Mouse (Mus musculus) olfactory bulb, adult 2 months (tissue): ENCODE measurements around the gene Sptlc2. TPM values are rescaled to one million over a fixed set of nuclear protein-coding genes. Genes with fewer than 3 reads are reported as not detected.

Experiments used
- H3K27ac ChIP-seq: fragments of 200-500 bp; 2 replicates; pipeline ENCODE4 v1.5.1; 2012; ENCODE audit warnings: low read depth, low read length; ENCODE audit not compliant: insufficient read depth
- H3K4me1 ChIP-seq: fragments of 200-500 bp; 2 replicates; pipeline ENCODE4 v1.6.1; 2012; ENCODE audit warnings: low read length; ENCODE audit not compliant: control insufficient read depth, insufficient read depth
- H3K4me3 ChIP-seq: fragments of 200-500 bp; 2 replicates; pipeline ENCODE4 v1.5.1; 2012; ENCODE audit warnings: mild to moderate bottlenecking, low read depth, low read length, moderate library complexity; ENCODE audit not compliant: insufficient read depth
- CTCF ChIP-seq: fragments of 200-500 bp; IDR thresholded peaks from 2 replicates; pipeline ENCODE4 v1.5.1; 2012; ENCODE audit warnings: low read depth, mild to moderate bottlenecking, low read length, moderate library complexity; ENCODE audit not compliant: insufficient read depth
- POLR2A ChIP-seq: fragments of 200-500 bp; IDR thresholded peaks from 2 replicates; pipeline ENCODE4 v1.6.1; 2012; ENCODE audit warnings: mild to moderate bottlenecking, low read depth, low read length, moderate library complexity; ENCODE audit not compliant: insufficient read depth
- WGBS: fragments of 180-500 bp; shearing (Covaris S2); methylation state at CpG from one replicate; pipeline ENCODE4 v1.1.7; 2018; 5-methylcytosine and 5-hydroxymethylcytosine counted together
- polyA plus RNA-seq: library from polyadenylated mRNA; stranded (reverse); fragments of >200 nt; gene quantifications from 2 replicates; pipeline ENCODE4 v1.2.4, GENCODE M21; 2012; ENCODE audit warnings: low replicate concordance; ENCODE audit not compliant: missing spikeins, insufficient read depth, insufficient read length

Gene Sptlc2
- polyA plus RNA-seq, 1 experiment, result not detected

GRCm38 (mm10) chr12:87416690-87417089 is 28.5 kb upstream of the Sptlc2 start:
- Histone ChIP-seq H3K27ac (no peak overlapping the region), H3K4me1 (peaks cover 6% of the 10 kb centered on the region; the same call in 1 of the 2 replicates), H3K4me3 (no peak overlapping the region)
- TF ChIP-seq CTCF (no peak), POLR2A (no peak)
- WGBS, result 41% methylated on average over 7 of the region's 7 CpGs

- no peak overlapping the region for H3K27ac ChIP-seq
- TF ChIP-seq CTCF, result no peak
- no peak for TF ChIP-seq POLR2A
- H3K4me3 ChIP-seq, result no peak overlapping the region
- 69% methylated on average over 4 of the region's 4 CpGs for WGBS
- H3K4me1 ChIP-seq, result peaks cover 6% of the 10 kb centered on the region; the same call in 1 of the 2 replicates
Observed at GRCm38 (mm10) chr12:87415358-87415757, 27.2 kb upstream of the Sptlc2 start.

- Histone ChIP-seq H3K27ac (no peak overlapping the region), H3K4me1 (no peaks in the 10 kb centered on the region), H3K4me3 (no peak overlapping the region)
- TF ChIP-seq CTCF, result peak; percentile 79; the same call in 1 of the 2 replicates
- TF ChIP-seq POLR2A, result no peak
- 18% methylated on average over 4 of the region's 4 CpGs for WGBS
Observed at GRCm38 (mm10) chr12:87413179-87413790, 25.1 kb upstream of the Sptlc2 start.

- WGBS, result 38% methylated on average over 7 of the region's 7 CpGs
- H3K4me3 ChIP-seq, result no peak overlapping the region
- no peak for TF ChIP-seq POLR2A
- no peak for TF ChIP-seq CTCF
- H3K4me1 ChIP-seq, result peaks cover 5% of the 10 kb centered on the region
- no peak overlapping the region for H3K27ac ChIP-seq
Observed at GRCm38 (mm10) chr12:87410999-87411398, 22.8 kb upstream of the Sptlc2 start.

GRCm38 (mm10) chr12:87409123-87409522 is 21.0 kb upstream of the Sptlc2 start:
- Histone ChIP-seq H3K4me3 (no peak overlapping the region), H3K27ac (no peak overlapping the region), H3K4me1 (peaks cover 5% of the 10 kb centered on the region)
- 89% methylated on average over 4 of the region's 4 CpGs for WGBS
- TF ChIP-seq CTCF, result no peak
- no peak for TF ChIP-seq POLR2A

- 39% methylated on average over 21 of the region's 21 CpGs for WGBS
- Histone ChIP-seq H3K4me1 (peaks cover 5% of the 10 kb centered on the region), H3K27ac (no peak overlapping the region), H3K4me3 (no peak overlapping the region)
- TF ChIP-seq POLR2A (no peak), CTCF (no peak)
Observed at GRCm38 (mm10) chr12:87407869-87408605, 19.9 kb upstream of the Sptlc2 start.

GRCm38 (mm10) chr12:87405721-87406120 is 17.6 kb upstream of the Sptlc2 start:
- TF ChIP-seq POLR2A (no peak), CTCF (no peak)
- WGBS, result 76% methylated on average over 3 of the region's 3 CpGs
- no peak overlapping the region for H3K4me3 ChIP-seq
- H3K27ac ChIP-seq, result no peak overlapping the region
- peaks cover 5% of the 10 kb centered on the region for H3K4me1 ChIP-seq

GRCm38 (mm10) chr12:87405165-87405564 is 17.0 kb upstream of the Sptlc2 start:
- Histone ChIP-seq H3K27ac (no peak overlapping the region), H3K4me1 (peaks cover 5% of the 10 kb centered on the region), H3K4me3 (no peak overlapping the region)
- 91% methylated on average over 4 of the region's 4 CpGs for WGBS
- no peak for TF ChIP-seq CTCF
- TF ChIP-seq POLR2A, result no peak

- TF ChIP-seq POLR2A (no peak), CTCF (no peak)
- no peak overlapping the region for H3K27ac ChIP-seq
- H3K4me3 ChIP-seq, result no peak overlapping the region
- H3K4me1 ChIP-seq, result no peaks in the 10 kb centered on the region
- 56% methylated on average over 6 of the region's 6 CpGs for WGBS
Observed at GRCm38 (mm10) chr12:87401883-87402282, 13.7 kb upstream of the Sptlc2 start.
